Mouse (Mus musculus) forebrain, embryonic 12.5 days (tissue): ENCODE data around the gene Rdh16f2. TPM values are rescaled to one million over a fixed set of nuclear protein-coding genes. Genes with fewer than 3 reads are reported as not detected.
"Not testable (repeated sequence)": the region's sequence is repeated elsewhere in the genome, so short reads cannot be mapped to it uniquely, and the experiment has no call there.

Experiments used
- ATAC-seq: fragments of 200-750 bp; cut with Nextera tagmentation; 2 replicates; pipeline ENCODE4 v1.8.0; 2017; ENCODE audit warnings: moderate TSS enrichment; ENCODE audit not compliant: low FRiP score
- H3K27ac ChIP-seq: fragments of 300-500 bp; sonication (generic); 2 replicates; pipeline ENCODE4 v1.5.1; 2016; ENCODE audit warnings: mild to moderate bottlenecking
- H3K27me3 ChIP-seq: fragments of 300-500 bp; sonication (generic); 2 replicates; pipeline ENCODE4 v1.6.1; 2016; ENCODE audit warnings: mild to moderate bottlenecking
- H3K36me3 ChIP-seq: fragments of 300-500 bp; sonication (generic); replicated peaks from 2 replicates; pipeline ENCODE4 v1.6.1; 2016; ENCODE audit warnings: mild to moderate bottlenecking
- H3K4me1 ChIP-seq: fragments of 300-500 bp; sonication (generic); 2 replicates; pipeline ENCODE4 v1.6.1; 2016
- H3K4me2 ChIP-seq: fragments of 300-500 bp; sonication (generic); 2 replicates; pipeline ENCODE4 v1.6.1; 2016; ENCODE audit warnings: mild to moderate bottlenecking, moderate library complexity
- H3K4me3 ChIP-seq: fragments of 300-500 bp; sonication (generic); replicated peaks from 2 replicates; pipeline ENCODE4 v1.5.1; 2016; ENCODE audit warnings: mild to moderate bottlenecking
- H3K9ac ChIP-seq: fragments of 300-500 bp; sonication (generic); 2 replicates; pipeline ENCODE4 v1.6.1; 2016; ENCODE audit warnings: mild to moderate bottlenecking
- H3K9me3 ChIP-seq: fragments of 300-500 bp; sonication (generic); 2 replicates; pipeline ENCODE4 v1.6.1; 2016
- WGBS: fragments of 180-500 bp; shearing (Covaris S2); methylation state at CpG from one replicate; pipeline ENCODE4 v1.1.7; 2016; 5-methylcytosine and 5-hydroxymethylcytosine counted together
- polyA plus RNA-seq: library from polyadenylated mRNA; unstranded; fragments of >200 nt; fragmentation: Nextera tagmentation; extraction: Ambion mirVana; gene quantifications from 2 replicates; pipeline ENCODE4 v1.2.1, GENCODE M21; 2016

The Rdh16f2 gene
- polyA plus RNA-seq, 1 experiment from 2014 or later, result not detected

DNA sequence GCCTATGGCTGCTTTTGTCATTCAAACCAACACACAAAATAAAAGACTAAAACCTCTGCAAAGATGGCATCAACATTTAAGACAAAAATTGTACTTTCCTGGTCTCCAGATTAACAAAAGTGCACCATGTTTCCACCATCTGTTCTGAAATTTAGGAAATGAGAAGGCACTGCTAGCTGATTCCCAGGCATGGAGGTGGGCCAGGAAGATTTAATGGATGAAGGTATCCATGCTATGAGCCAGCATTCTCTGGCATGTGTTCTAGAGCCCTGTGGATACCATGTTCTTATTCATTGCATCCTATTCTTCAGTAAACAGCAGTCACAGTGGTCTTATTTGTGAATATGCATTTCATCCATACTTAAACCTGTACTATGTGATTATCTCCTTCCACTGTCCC lies 9.9 kb upstream of the Rdh16f2 start:
- no peak for ATAC-seq
- no peak overlapping the region for H3K4me3 ChIP-seq
- H3K4me1 ChIP-seq, result no peaks in the 10 kb centered on the region
- H3K9ac ChIP-seq, result no peak overlapping the region
- no peaks in the 10 kb centered on the region for H3K36me3 ChIP-seq
- H3K4me2 ChIP-seq, result no peak overlapping the region
- no peaks in the 10 kb centered on the region for H3K9me3 ChIP-seq
- no peak overlapping the region for H3K27ac ChIP-seq
- H3K27me3 ChIP-seq, result no peaks in the 10 kb centered on the region

- ATAC-seq, result no peak
- Histone ChIP-seq H3K36me3 (no peaks in the 10 kb centered on the region), H3K4me2 (no peak overlapping the region), H3K4me1 (no peaks in the 10 kb centered on the region), H3K9me3 (0 out of 2 replicates have a peak, but pooled peaks cover 1% of the 10 kb centered on the region), H3K4me3 (no peak overlapping the region), H3K27me3 (no peaks in the 10 kb centered on the region), H3K27ac (no peak overlapping the region), H3K9ac (no peak overlapping the region)
Observed at GRCm38 (mm10) chr10:127864931-127865330, 1.3 kb upstream of the Rdh16f2 start.

GRCm38 (mm10) chr10:127872484-127872883 lies 6.2 kb downstream of the Rdh16f2 start:
- no peak overlapping the region for H3K4me2 ChIP-seq
- H3K27ac ChIP-seq, result no peak overlapping the region
- no peak overlapping the region for H3K4me3 ChIP-seq
- no peaks in the 10 kb centered on the region for H3K36me3 ChIP-seq
- H3K4me1 ChIP-seq, result no peaks in the 10 kb centered on the region
- peaks cover 10% of the 10 kb centered on the region; the same call in 1 of the 2 replicates for H3K9me3 ChIP-seq
- ATAC-seq, result no peak
- no peaks in the 10 kb centered on the region for H3K27me3 ChIP-seq
- no peak overlapping the region for H3K9ac ChIP-seq
- WGBS, result 77% methylated on average over 4 of the region's 4 CpGs

DNA sequence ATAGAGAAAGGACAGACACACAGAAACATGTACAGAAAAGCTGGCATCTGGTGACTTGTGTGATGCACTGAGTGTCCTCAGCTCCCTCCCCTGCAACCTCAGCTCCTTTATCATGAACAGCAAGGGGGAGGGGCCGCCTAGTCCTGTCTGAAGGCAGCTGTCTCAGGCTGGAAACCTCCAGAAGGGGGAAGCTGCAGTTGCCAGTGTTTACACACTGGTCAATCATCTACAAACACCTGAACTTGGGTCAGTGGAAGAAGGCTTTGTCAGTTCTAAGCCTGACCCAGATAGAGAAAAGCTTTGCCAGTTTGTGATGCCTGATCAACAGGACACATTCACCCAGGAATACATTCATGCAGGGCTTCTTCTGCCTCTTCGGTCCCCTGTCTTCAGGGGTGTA lies 11.4 kb downstream of the Rdh16f2 start:
- Histone ChIP-seq H3K36me3 (no peaks in the 10 kb centered on the region), H3K27ac (no peak overlapping the region), H3K4me1 (no peaks in the 10 kb centered on the region), H3K9me3 (no peaks in the 10 kb centered on the region), H3K4me2 (no peak overlapping the region), H3K4me3 (no peak overlapping the region), H3K27me3 (no peaks in the 10 kb centered on the region), H3K9ac (no peak overlapping the region)
- 64% methylated on average over 2 of the region's 2 CpGs for WGBS
- ATAC-seq, result no peak

DNA sequence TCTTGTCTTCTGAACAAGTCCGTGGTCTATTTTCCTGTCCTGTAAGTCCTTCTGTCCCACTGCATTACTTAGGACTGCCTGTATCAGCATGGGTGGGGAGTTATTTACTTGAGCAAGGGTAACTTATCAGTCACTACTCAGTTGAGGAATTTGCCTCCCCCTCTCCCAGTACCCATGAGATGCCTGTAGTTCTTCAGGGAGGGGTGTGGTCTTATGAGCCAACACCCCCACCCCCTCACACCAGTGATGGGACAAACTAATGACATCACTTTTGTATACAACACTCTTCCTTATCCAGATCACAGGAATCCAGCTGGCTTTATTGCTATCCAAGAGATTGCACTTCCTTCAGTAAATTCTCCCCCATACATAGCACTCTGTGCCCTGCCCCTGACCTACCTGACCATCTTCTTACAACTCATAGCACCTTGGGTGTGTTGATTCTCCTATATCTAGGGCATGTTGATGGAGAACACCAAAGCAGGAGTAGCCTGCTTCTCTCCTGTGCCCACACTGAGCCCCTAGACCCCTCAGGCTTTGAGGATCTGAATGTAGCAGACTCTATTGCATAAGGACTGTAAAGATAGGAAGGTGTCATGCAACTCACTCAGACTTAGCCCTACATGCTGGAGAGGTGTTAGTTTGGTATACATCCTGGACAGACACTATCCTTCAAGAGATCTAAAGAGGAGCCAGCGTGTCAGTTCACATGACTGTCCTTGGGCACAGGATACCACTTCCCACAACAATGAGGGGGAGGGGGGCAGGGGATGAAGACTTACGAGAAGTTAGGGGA lies 12.2 kb downstream of the Rdh16f2 start:
- ATAC-seq, result no peak
- H3K4me3 ChIP-seq, result no peak overlapping the region
- no peaks in the 10 kb centered on the region for H3K27me3 ChIP-seq
- H3K4me2 ChIP-seq, result no peak overlapping the region
- no peaks in the 10 kb centered on the region for H3K4me1 ChIP-seq
- H3K36me3 ChIP-seq, result no peaks in the 10 kb centered on the region
- 72% methylated on average over 3 of the region's 3 CpGs for WGBS
- no peaks in the 10 kb centered on the region for H3K9me3 ChIP-seq
- no peak overlapping the region for H3K27ac ChIP-seq
- no peak overlapping the region for H3K9ac ChIP-seq

GRCm38 (mm10) chr10:127879155-127879688 lies 12.9 kb downstream of the Rdh16f2 start:
- Histone ChIP-seq H3K4me1 (no peaks in the 10 kb centered on the region), H3K4me3 (no peak overlapping the region), H3K9me3 (no peaks in the 10 kb centered on the region), H3K4me2 (no peak overlapping the region), H3K27ac (no peak overlapping the region), H3K27me3 (no peaks in the 10 kb centered on the region), H3K9ac (no peak overlapping the region), H3K36me3 (no peaks in the 10 kb centered on the region)
- no peak for ATAC-seq
- WGBS, result 85% methylated on average over 3 of the region's 3 CpGs

GRCm38 (mm10) chr10:127881041-127881440 lies 14.8 kb downstream of the Rdh16f2 start:
- Histone ChIP-seq H3K27me3 (no peaks in the 10 kb centered on the region), H3K4me2 (no peak overlapping the region), H3K4me3 (no peak overlapping the region), H3K9ac (no peak overlapping the region), H3K36me3 (no peaks in the 10 kb centered on the region), H3K9me3 (no peaks in the 10 kb centered on the region), H3K4me1 (no peaks in the 10 kb centered on the region), H3K27ac (no peak overlapping the region)
- no peak for ATAC-seq
- 78% methylated on average over 4 of the region's 4 CpGs for WGBS

GRCm38 (mm10) chr10:127886551-127886950 lies 20.3 kb downstream of the Rdh16f2 start:
- Histone ChIP-seq H3K4me1 (no peaks in the 10 kb centered on the region), H3K27ac (no peak overlapping the region), H3K4me3 (no peak overlapping the region), H3K9ac (no peak overlapping the region), H3K36me3 (no peaks in the 10 kb centered on the region), H3K4me2 (no peak overlapping the region), H3K9me3 (no peaks in the 10 kb centered on the region), H3K27me3 (no peaks in the 10 kb centered on the region)
- ATAC-seq, result no peak
- 95% methylated on average over 1 of the region's 1 CpGs for WGBS

- Histone ChIP-seq H3K9me3 (no peaks in the 10 kb centered on the region), H3K4me1 (no peaks in the 10 kb centered on the region), H3K4me2 (no peak overlapping the region), H3K9ac (no peak overlapping the region), H3K36me3 (no peaks in the 10 kb centered on the region), H3K27me3 (no peaks in the 10 kb centered on the region), H3K27ac (no peak overlapping the region), H3K4me3 (no peak overlapping the region)
- ATAC-seq, result no peak
- 84% methylated on average over 4 of the region's 4 CpGs for WGBS
Observed at GRCm38 (mm10) chr10:127886971-127887370, 20.7 kb downstream of the Rdh16f2 start.

DNA sequence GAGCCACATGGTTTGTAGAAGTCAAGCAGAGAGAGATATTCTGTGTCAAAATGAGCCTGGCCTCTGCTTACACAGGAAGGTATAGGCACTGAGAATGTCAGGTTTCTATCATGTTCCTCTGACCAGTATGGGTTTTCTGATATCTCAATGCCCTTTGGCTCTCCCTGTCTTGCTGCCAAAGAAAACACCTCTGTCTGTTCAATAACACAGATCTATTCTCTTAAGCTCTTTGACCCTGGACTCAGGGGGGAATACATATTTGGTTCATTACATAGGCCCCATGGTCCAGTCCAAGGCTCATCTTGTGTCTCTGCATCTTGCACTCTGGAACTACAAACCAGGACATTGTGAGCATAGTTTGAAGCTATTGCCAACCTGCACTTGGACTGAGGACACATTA lies 22.3 kb downstream of the Rdh16f2 start, which contains the start of gene Rdh7:
Gene Rdh7 (minus strand): TSS at position 213 of the 400 bp plus-strand sequence.
- H3K36me3 ChIP-seq, result no peaks in the 10 kb centered on the region
- H3K27me3 ChIP-seq, result no peaks in the 10 kb centered on the region
- no peak within 1 kb of the TSS for H3K4me3 ChIP-seq
- H3K9ac ChIP-seq, result no peak within 1 kb of the TSS
- H3K27ac ChIP-seq, result no peak within 1 kb of the TSS
- no peaks in the 10 kb centered on the region for H3K4me1 ChIP-seq
- H3K4me2 ChIP-seq, result no peak within 1 kb of the TSS
- ATAC-seq, result no peak
- no peaks in the 10 kb centered on the region for H3K9me3 ChIP-seq

DNA sequence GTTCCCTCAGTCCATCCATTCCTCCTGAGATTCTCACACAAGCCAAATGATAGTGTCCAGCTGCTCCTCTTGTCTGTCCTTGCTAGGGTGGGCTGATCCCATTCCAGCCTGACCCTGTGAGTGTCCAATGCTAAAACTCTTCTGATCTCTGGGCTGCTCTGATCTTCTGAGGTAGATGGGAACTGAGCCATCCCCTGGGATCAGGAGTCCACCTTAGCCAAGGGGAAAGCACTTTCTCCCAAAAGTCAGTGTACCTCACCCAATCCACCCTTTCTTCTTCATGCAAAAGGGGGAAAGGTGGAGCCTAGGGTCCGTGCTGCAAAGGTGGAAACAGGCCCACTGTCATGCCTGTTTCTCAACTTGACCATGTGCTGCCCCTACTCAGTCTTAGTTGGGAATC lies 25.2 kb downstream of the Rdh16f2 start:
- Histone ChIP-seq H3K9me3 (no peaks in the 10 kb centered on the region), H3K9ac (no peak overlapping the region), H3K4me1 (no peaks in the 10 kb centered on the region), H3K27ac (no peak overlapping the region), H3K36me3 (no peaks in the 10 kb centered on the region), H3K27me3 (no peaks in the 10 kb centered on the region), H3K4me2 (no peak overlapping the region), H3K4me3 (no peak overlapping the region)
- no peak for ATAC-seq
- 74% methylated on average over 1 of the region's 1 CpGs for WGBS

DNA sequence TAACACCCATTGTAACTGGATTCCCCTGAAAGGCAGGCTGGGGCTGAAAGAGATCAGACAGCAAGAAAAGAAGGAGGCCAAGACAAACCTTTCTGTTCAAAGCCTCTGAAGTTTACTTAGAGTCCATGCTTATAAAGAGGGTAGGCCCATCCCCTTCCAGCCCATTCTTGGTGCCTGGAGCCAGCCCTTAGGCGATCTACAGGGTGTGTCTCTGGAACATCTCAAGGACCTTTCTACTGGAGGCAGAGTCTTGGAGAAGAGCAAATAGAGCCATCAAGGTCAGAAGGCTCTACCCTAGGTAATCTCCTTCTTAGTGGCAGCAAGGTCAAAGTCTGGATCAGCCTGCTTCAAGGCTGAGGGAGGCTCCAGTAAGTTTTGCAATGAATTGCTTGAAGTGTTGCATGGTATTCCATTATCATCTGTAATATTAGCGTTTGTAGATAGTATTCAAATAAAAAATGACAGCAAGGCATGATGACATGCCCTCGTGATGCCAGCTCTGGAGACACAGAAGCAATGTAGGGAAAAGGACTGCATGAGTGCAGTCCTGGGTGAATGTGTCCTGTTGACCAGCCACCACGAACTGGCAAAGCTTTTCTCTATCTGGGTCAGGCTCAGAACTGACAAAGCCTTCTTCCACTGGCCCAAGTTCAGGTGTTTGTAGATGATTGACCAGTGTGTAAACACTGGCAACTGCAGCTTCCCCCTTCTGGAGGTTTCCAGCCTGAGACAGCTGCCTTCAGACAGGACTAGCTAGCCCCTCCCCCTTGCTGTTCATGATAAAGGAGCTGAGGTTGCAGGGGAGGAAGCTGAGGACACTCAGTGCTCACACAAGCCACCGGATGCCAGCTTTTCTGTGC lies 27.1 kb downstream of the Rdh16f2 start:
- not testable (repeated sequence) for H3K4me1 ChIP-seq, H3K27me3 ChIP-seq, H3K4me3 ChIP-seq, ATAC-seq, H3K4me2 ChIP-seq, H3K9me3 ChIP-seq, H3K9ac ChIP-seq, H3K36me3 ChIP-seq, H3K27ac ChIP-seq
- WGBS, result 70% methylated on average over 5 of the region's 5 CpGs
